Mouse (Mus musculus): ENCODE measurements at regions not wholly inside any gene's neighbourhood (a gene's known extent, or its start where the extent isn't known, plus 50 kb on each side); places are given as distances from the start of the nearest gene placed in this dataset.

- DNase-seq = no peak
Measured at GRCm38 (mm10) chr13:70311226-70312055, 326.0 kb downstream of the Ice1 start.

DNA sequence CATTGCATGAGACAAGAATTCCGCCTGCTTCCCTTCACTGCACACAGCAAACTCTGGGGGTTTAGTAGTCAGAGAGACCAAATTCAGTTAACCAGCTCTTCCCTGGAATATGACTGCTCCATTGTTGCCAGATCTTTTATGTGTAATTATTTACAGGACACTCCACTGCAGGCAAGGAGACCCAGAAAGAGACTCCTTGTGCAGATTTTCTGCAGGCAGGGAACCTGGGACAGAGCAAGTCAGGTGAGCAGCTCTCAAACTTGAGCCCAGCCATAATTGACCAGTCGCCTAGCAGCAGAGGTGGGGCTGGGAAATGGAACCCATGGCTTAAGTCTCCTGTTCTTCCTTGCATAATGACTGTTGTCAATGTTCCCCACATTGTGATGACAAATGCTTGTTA, 324.2 kb downstream of the Ice1 start:
- no peak for DNase-seq

DNA sequence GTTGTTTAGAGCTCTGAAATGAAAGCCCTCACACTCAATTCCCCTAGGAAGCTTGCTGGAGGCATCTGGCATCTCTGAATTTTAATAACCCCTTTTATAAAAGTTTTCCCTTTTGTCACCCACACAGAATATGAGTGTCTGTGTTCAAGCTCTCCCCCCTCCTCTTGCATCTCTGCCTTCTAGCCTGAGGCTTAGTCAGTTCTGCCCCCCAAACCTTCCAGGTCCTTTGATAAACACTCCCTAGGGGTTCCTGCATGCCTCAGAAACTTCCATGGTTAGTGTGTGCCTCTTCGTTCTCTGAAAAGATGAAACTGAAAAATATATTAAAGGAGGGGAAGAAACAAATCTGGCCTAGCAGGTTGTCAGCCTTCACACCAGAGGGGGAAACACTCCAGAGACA, 313.9 kb downstream of the Ice1 start:
- DNase-seq = no peak

DNA sequence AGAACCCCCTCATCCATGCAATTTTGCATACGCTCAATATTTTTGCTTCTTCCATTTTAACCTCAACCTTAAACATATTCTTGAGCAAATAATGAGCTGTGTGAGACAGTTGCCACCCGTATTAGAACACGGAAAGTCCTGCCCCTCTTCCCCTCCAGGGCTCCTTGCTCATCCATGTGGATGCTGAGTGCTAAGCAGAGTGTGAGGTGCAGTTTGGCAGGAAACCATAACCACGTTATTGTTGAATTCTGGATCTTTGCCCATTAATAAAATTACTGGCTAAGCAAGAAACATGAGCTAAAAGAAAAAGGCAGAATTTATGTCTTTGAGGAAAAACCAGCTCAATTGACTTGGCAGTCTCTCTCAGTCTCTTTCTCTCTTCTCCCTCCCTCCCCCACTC, 301.4 kb downstream of the Ice1 start:
- no peak for DNase-seq

GRCm38 (mm10) chr13:70340437-70340836, 297.0 kb downstream of the Ice1 start:
- DNase-seq = no peak

- no peak for DNase-seq
Measured at GRCm38 (mm10) chr13:70343191-70343734, 294.2 kb downstream of the Ice1 start.

DNA sequence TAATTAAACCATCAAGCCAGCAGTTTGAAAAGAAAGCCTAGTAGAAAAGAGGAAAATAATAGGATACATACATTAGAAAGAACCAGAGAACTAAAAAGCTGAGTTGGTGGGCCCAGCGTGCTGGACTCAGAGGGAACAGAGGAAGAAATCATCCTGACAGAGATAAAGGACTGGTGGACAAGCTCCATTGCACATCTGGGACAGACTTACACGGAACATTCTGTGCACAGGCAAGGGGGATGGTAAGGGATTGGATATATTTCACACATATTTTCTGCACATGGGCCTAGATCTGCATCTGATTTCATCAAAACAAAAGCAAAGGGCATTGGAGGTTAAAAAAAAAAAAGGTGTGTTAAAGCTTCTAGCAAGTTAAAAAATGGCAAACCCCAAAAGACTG, 293.5 kb downstream of the Ice1 start:
- no peak for DNase-seq

- DNase-seq = no peak
Measured at GRCm38 (mm10) chr13:70344311-70344710, 293.1 kb downstream of the Ice1 start.

GRCm38 (mm10) chr13:70348456-70348855, 289.0 kb downstream of the Ice1 start:
- DNase-seq = no peak

DNA sequence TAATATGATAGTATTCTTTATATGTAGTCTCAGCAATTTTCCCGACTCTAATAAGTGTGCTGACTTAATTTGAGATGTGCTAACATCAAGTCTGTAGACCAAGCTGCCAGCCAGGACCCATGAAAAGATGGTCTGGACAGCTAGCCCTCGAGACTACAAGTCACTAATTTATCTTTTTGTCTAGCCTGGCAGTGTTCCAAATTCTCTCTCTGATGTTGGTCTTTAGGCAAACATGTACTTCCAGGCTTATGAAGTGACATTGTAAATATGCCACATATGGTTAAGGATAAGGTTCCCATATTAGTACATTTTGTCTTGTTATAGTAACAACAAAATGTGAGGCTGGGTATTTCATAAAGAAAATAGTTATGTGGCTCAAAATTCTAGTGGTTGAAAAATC, 288.5 kb downstream of the Ice1 start:
- DNase-seq = no peak

GRCm38 (mm10) chr13:70369647-70370046, 267.8 kb downstream of the Ice1 start:
- no peak for DNase-seq

GRCm38 (mm10) chr13:70380772-70381171, 256.7 kb downstream of the Ice1 start:
- no peak for DNase-seq

DNA sequence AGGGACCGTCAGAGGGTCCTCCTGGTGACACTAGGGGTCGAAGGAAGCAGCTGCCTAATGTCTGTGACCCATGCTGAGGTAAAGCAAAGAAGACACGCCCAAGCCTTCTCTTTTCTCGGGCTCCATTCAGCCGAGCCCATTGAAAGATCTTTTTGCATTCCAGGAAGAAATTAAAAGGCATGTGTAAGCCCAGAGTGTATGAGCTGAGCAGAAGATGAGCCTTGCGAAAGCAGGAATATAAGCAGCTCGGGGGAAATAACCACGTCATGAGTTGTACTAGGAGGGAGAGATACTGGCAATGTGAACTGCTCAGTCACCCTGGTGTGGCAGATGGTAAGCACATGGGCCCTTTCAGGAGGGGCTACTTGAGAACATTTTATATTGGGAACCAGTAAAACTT, 252.1 kb downstream of the Ice1 start:
- DNase-seq = no peak

- DNase-seq = no peak
Measured at GRCm38 (mm10) chr13:70412788-70413187, 224.6 kb downstream of the Ice1 start.

- DNase-seq = no peak
Measured at GRCm38 (mm10) chr13:70418156-70418555, 219.3 kb downstream of the Ice1 start.

- DNase-seq = no peak
Measured at GRCm38 (mm10) chr13:70439419-70439818, 198.0 kb downstream of the Ice1 start.

DNA sequence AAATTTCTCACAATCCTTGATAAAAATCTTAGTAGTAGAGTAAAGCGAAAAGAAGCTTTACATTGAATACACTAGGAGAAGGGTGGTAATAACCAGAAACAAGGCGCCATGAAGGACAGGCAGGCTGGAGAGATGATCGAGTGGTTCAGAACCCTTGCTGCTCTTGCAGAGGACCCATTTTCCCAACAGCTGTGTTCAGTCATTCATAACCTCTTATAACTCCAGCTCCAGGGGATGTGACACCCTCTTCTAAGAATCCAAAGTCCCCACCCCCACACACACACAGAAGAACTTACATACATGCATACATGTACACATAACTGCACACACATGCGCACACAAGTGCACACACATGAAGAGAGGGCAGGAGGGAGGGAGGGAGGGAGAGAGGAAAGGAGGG, 190.5 kb downstream of the Ice1 start:
- DNase-seq = no peak

GRCm38 (mm10) chr13:70454592-70455390, 182.6 kb downstream of the Ice1 start:
- DNase-seq = no peak

DNA sequence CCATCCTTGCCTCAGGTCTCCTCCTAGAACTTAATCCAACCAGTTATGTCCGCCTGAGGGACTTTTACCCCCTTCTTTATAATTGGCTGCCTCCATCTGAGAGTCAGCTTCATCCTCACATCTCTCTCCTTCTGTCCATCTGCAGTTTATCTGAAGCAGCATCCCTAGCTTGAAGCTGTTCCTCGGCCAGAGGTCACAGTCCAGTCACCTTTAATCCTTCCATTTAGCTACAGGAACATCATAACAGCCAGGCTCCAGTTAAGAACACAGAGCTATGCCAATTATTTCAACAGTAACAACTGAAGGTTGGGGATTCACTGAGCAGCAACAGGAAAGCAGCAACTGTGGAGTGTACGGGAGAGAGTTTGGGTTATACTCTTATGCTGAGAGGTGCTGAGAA, 179.0 kb downstream of the Ice1 start:
- no peak for DNase-seq

DNA sequence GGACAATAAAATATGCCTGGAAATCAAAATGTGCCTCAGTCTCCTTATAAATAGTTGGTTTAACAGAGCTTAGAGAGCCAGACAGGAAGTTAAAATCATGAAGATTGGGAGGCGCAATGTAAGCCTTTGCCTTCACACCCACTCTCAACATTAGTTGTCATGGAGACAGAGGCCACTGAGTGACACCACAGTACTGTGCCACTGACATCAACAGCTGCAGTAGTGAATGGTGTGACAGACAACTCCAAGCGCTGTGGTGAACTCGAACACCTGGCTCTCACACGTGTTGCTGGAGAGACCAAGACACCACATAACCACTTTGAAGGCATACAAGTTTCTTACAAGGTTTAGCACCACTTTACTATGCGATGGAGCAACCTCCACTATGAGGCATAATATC, 172.4 kb downstream of the Ice1 start:
- no peak for DNase-seq

GRCm38 (mm10) chr13:70474746-70475145, 162.7 kb downstream of the Ice1 start:
- no peak for DNase-seq

DNA sequence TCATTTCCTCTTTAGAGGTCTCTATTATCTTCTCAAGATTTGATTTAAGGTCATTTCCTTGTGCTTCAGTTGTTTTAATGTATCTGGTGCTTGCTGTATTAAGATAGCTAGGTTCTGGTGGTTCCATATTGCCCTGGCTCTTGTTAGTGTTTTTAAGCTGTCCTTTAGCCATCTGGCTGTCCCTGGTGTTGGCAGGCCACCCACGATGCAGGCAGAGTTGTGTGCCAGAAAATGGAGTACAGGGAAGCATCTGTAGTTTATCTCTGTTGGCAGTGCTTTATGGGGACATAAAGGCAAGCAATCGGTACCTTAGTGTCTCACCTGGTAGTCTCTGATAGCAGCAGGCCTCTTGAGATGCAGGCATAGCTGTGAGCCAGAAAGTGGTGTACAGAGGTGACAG, 162.1 kb downstream of the Ice1 start:
- no peak for DNase-seq

- no peak for DNase-seq
Measured at GRCm38 (mm10) chr13:70499302-70499701, 138.1 kb downstream of the Ice1 start.

Data from thymus, postnatal 25 days (tissue).